Mouse (Mus musculus): ENCODE data around the gene Atp11a. TPM values are rescaled to one million over a fixed set of nuclear protein-coding genes. Genes with fewer than 3 reads are reported as not detected.

The Atp11a gene
- polyA plus RNA-seq, 1 experiment from 2014 or later = 13.6 TPM

- Histone ChIP-seq H3K4me3 (replicated peaks; ENCODE audit: low read depth, low read length) (no peak overlapping the region), H3K36me3 (ENCODE audit: control insufficient read depth, insufficient read depth, low read length) (no peaks in the 10 kb centered on the region), H3K27me3 (ENCODE audit: control insufficient read depth, insufficient read depth, low read length) (no peaks in the 10 kb centered on the region), H3K4me1 (ENCODE audit: control insufficient read depth, insufficient read depth, low read length) (no peaks in the 10 kb centered on the region), H3K9me3 (ENCODE audit: control insufficient read depth, low read length) (no peaks in the 10 kb centered on the region), H3K27ac (replicated peaks; ENCODE audit: low read depth, low read length) (no peak overlapping the region), H3K4me2 (ENCODE audit: low read length) (no peak overlapping the region), H3K9ac (replicated peaks; ENCODE audit: low read length) (no peak overlapping the region)
- 92% methylated on average over 11 of the region's 11 CpGs for WGBS
- DNase-seq = no peak
- ATAC-seq (ENCODE audit: low FRiP score, low TSS enrichment) = no peak
Observed at GRCm38 (mm10) chr8:12905599-12906321, 148.9 kb downstream of the Atp11a start.

DNA sequence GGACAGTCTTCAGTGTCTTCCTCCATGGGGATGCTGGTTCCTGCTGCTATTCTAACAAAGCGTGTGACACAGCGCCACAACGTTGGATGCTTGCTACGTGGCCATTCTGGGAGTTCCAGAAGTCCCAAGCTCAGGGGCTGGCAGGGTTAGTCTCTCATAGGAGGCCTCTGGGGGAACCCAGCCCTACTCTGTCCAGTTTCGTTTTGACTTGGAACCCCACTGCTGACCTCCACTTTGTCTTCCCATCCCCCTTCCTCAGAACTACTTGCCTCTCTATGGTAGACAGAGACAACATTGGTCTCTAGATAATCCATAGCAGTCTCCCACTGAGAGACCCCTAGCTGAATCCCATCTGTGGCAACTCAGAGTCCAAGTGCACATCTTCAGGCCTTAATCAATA lies 149.8 kb downstream of the Atp11a start:
- H3K4me3 ChIP-seq (replicated peaks; ENCODE audit: low read depth, low read length) = no peak overlapping the region
- 55% methylated on average over 5 of the region's 5 CpGs for WGBS
- H3K4me1 ChIP-seq (ENCODE audit: control insufficient read depth, insufficient read depth, low read length) = no peaks in the 10 kb centered on the region
- no peaks in the 10 kb centered on the region for H3K27me3 ChIP-seq (ENCODE audit: control insufficient read depth, insufficient read depth, low read length)
- no peak overlapping the region for H3K9ac ChIP-seq (replicated peaks; ENCODE audit: low read length)
- no peak overlapping the region for H3K4me2 ChIP-seq (ENCODE audit: low read length)
- ATAC-seq (ENCODE audit: low FRiP score, low TSS enrichment) (no peak), DNase-seq (no peak)
- H3K9me3 ChIP-seq (ENCODE audit: control insufficient read depth, low read length) = no peaks in the 10 kb centered on the region
- no peaks in the 10 kb centered on the region for H3K36me3 ChIP-seq (ENCODE audit: control insufficient read depth, insufficient read depth, low read length)
- no peak overlapping the region for H3K27ac ChIP-seq (replicated peaks; ENCODE audit: low read depth, low read length)

- Histone ChIP-seq H3K9me3 (ENCODE audit: control insufficient read depth, low read length) (no peaks in the 10 kb centered on the region), H3K9ac (replicated peaks; ENCODE audit: low read length) (no peak overlapping the region), H3K27ac (replicated peaks; ENCODE audit: low read depth, low read length) (no peak overlapping the region), H3K36me3 (ENCODE audit: control insufficient read depth, insufficient read depth, low read length) (no peaks in the 10 kb centered on the region), H3K27me3 (ENCODE audit: control insufficient read depth, insufficient read depth, low read length) (no peaks in the 10 kb centered on the region), H3K4me2 (ENCODE audit: low read length) (no peak overlapping the region), H3K4me1 (ENCODE audit: control insufficient read depth, insufficient read depth, low read length) (no peaks in the 10 kb centered on the region), H3K4me3 (replicated peaks; ENCODE audit: low read depth, low read length) (no peak overlapping the region)
- WGBS = 81% methylated on average over 4 of the region's 4 CpGs
- DNase-seq (no peak), ATAC-seq (ENCODE audit: low FRiP score, low TSS enrichment) (no peak)
Observed at GRCm38 (mm10) chr8:12907730-12908129, 150.9 kb downstream of the Atp11a start.

DNA sequence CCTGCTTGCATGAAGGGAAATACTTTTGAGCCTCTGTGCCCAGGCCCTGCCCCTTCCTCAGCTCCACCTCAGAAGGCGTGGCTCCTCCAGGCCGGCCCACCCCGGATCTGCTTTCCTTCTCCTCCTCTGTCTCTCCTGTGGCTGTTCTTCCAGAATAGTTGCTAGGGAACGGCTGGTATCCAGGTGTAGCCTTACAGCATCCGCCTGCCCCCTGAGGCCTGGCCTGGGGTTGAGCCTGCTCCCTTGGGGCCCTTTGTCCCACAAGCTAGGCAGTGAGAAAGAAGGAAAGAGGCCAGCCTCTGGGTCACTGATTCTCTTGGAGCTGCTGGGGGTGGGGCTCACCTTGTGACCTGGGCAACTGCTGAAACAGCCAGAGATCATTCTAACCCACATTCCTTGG lies 155.2 kb downstream of the Atp11a start:
- Histone ChIP-seq H3K4me1 (ENCODE audit: control insufficient read depth, insufficient read depth, low read length) (peaks cover 3% of the 10 kb centered on the region), H3K9ac (replicated peaks; ENCODE audit: low read length) (no peak overlapping the region), H3K4me2 (ENCODE audit: low read length) (no peak overlapping the region), H3K4me3 (replicated peaks; ENCODE audit: low read depth, low read length) (no peak overlapping the region), H3K36me3 (ENCODE audit: control insufficient read depth, insufficient read depth, low read length) (no peaks in the 10 kb centered on the region), H3K27me3 (ENCODE audit: control insufficient read depth, insufficient read depth, low read length) (no peaks in the 10 kb centered on the region), H3K27ac (replicated peaks; ENCODE audit: low read depth, low read length) (no peak overlapping the region), H3K9me3 (ENCODE audit: control insufficient read depth, low read length) (no peaks in the 10 kb centered on the region)
- ATAC-seq (ENCODE audit: low FRiP score, low TSS enrichment) = no peak
- no peak for DNase-seq
- WGBS = 7% methylated on average over 5 of the region's 5 CpGs

- Histone ChIP-seq H3K4me3 (replicated peaks; ENCODE audit: low read depth, low read length) (peak overlapping the region; percentile 57), H3K4me2 (ENCODE audit: low read length) (peak overlapping the region; percentile 78), H3K27ac (replicated peaks; ENCODE audit: low read depth, low read length) (peak overlapping the region; percentile 79), H3K27me3 (ENCODE audit: control insufficient read depth, insufficient read depth, low read length) (no peaks in the 10 kb centered on the region), H3K36me3 (ENCODE audit: control insufficient read depth, insufficient read depth, low read length) (no peaks in the 10 kb centered on the region), H3K9ac (replicated peaks; ENCODE audit: low read length) (peak overlapping the region; percentile 76), H3K9me3 (ENCODE audit: control insufficient read depth, low read length) (no peaks in the 10 kb centered on the region), H3K4me1 (ENCODE audit: control insufficient read depth, insufficient read depth, low read length) (peaks cover 21% of the 10 kb centered on the region)
- WGBS = 16% methylated on average over 42 of the region's 42 CpGs
- DNase-seq = peak; percentile 93
- peak; percentile 87 for ATAC-seq (ENCODE audit: low FRiP score, low TSS enrichment)
Observed at GRCm38 (mm10) chr8:12915187-12916006, 158.6 kb downstream of the Atp11a start.

DNA sequence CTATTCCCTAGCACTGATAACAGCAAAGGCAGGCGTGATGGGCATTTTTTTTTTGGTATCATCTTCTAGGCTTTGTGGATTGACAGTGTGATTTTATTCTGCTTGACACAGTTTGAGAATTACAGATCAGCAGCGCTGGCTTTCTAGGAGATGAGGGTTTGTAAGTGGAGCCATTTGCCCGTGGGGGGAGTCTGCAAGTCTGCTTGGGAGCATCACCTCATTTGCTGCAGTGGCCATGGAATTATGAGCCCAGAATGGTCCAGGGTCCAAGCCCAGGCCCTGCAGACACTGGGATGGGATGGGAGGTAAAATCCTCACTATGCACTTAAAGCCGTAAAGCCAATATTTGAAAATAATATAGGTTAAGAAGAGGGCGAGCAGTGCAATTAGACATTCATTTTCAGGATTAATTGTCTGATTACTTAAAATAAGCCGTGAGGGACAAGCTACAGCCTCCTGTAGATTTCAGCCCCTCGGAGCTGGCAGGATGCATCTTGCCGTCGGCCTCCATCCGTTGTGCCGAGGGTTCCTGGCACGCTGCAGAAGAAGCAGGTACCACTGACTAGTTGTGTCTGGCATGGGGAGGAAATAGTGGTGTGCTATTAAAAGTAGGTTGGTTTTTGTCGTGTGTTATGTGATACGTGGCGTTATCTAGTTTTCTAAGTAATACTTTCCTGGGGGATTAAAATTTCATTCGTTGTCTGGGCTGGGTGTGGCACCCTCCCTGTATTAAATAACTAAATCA lies 159.5 kb downstream of the Atp11a start:
- H3K27ac ChIP-seq (replicated peaks; ENCODE audit: low read depth, low read length) = peak overlapping the region; percentile 79
- DNase-seq (peak; percentile 57), ATAC-seq (ENCODE audit: low FRiP score, low TSS enrichment) (no peak)
- 55% methylated on average over 16 of the region's 16 CpGs for WGBS
- peaks cover 21% of the 10 kb centered on the region for H3K4me1 ChIP-seq (ENCODE audit: control insufficient read depth, insufficient read depth, low read length)
- peak overlapping the region; percentile 76 for H3K9ac ChIP-seq (replicated peaks; ENCODE audit: low read length)
- H3K36me3 ChIP-seq (ENCODE audit: control insufficient read depth, insufficient read depth, low read length) = no peaks in the 10 kb centered on the region
- H3K4me3 ChIP-seq (replicated peaks; ENCODE audit: low read depth, low read length) = peak overlapping the region; percentile 57
- no peaks in the 10 kb centered on the region for H3K9me3 ChIP-seq (ENCODE audit: control insufficient read depth, low read length)
- H3K4me2 ChIP-seq (ENCODE audit: low read length) = peak overlapping the region; percentile 78
- H3K27me3 ChIP-seq (ENCODE audit: control insufficient read depth, insufficient read depth, low read length) = no peaks in the 10 kb centered on the region

GRCm38 (mm10) chr8:12917029-12917428 lies 160.2 kb downstream of the Atp11a start:
- DNase-seq (no peak), ATAC-seq (ENCODE audit: low FRiP score, low TSS enrichment) (no peak)
- Histone ChIP-seq H3K36me3 (ENCODE audit: control insufficient read depth, insufficient read depth, low read length) (no peaks in the 10 kb centered on the region), H3K4me3 (replicated peaks; ENCODE audit: low read depth, low read length) (peak overlapping the region; percentile 57), H3K4me1 (ENCODE audit: control insufficient read depth, insufficient read depth, low read length) (peaks cover 21% of the 10 kb centered on the region), H3K9ac (replicated peaks; ENCODE audit: low read length) (peak overlapping the region; percentile 76), H3K27ac (replicated peaks; ENCODE audit: low read depth, low read length) (peak overlapping the region; percentile 79), H3K9me3 (ENCODE audit: control insufficient read depth, low read length) (no peaks in the 10 kb centered on the region), H3K27me3 (ENCODE audit: control insufficient read depth, insufficient read depth, low read length) (no peaks in the 10 kb centered on the region), H3K4me2 (ENCODE audit: low read length) (peak overlapping the region; percentile 78)
- WGBS = 80% methylated on average over 3 of the region's 3 CpGs

GRCm38 (mm10) chr8:12917831-12918230 lies 161.0 kb downstream of the Atp11a start:
- H3K4me1 ChIP-seq (ENCODE audit: control insufficient read depth, insufficient read depth, low read length) = peaks cover 21% of the 10 kb centered on the region
- H3K4me3 ChIP-seq (replicated peaks; ENCODE audit: low read depth, low read length) = peak overlapping the region; percentile 57
- no peaks in the 10 kb centered on the region for H3K9me3 ChIP-seq (ENCODE audit: control insufficient read depth, low read length)
- DNase-seq (no peak), ATAC-seq (ENCODE audit: low FRiP score, low TSS enrichment) (no peak)
- H3K9ac ChIP-seq (replicated peaks; ENCODE audit: low read length) = no peak overlapping the region; the same call in 1 of the 2 replicates
- no peaks in the 10 kb centered on the region for H3K27me3 ChIP-seq (ENCODE audit: control insufficient read depth, insufficient read depth, low read length)
- 94% methylated on average over 4 of the region's 4 CpGs for WGBS
- no peaks in the 10 kb centered on the region for H3K36me3 ChIP-seq (ENCODE audit: control insufficient read depth, insufficient read depth, low read length)
- peak overlapping the region; percentile 78 for H3K4me2 ChIP-seq (ENCODE audit: low read length)
- no peak overlapping the region for H3K27ac ChIP-seq (replicated peaks; ENCODE audit: low read depth, low read length)

Data from midbrain, embryonic 14.5 days (tissue).